Mouse (Mus musculus) kidney, postnatal 25 days (tissue): ENCODE measurements around the gene Arhgap8.
A peak's percentile ranks its signal among the peaks of the same experiment; 100 is the strongest.
"Not testable (repeated sequence)": the region's sequence is repeated elsewhere in the genome, so short reads cannot be mapped to it uniquely, and the experiment has no call there.

Source experiments
- DNase-seq, 2 experiments: peaks; one replicate each; pipeline ENCODE4 v3.0.0; 2021; ENCODE audit warnings: mixed read lengths in 2 of 2

Gene Arhgap8

DNA sequence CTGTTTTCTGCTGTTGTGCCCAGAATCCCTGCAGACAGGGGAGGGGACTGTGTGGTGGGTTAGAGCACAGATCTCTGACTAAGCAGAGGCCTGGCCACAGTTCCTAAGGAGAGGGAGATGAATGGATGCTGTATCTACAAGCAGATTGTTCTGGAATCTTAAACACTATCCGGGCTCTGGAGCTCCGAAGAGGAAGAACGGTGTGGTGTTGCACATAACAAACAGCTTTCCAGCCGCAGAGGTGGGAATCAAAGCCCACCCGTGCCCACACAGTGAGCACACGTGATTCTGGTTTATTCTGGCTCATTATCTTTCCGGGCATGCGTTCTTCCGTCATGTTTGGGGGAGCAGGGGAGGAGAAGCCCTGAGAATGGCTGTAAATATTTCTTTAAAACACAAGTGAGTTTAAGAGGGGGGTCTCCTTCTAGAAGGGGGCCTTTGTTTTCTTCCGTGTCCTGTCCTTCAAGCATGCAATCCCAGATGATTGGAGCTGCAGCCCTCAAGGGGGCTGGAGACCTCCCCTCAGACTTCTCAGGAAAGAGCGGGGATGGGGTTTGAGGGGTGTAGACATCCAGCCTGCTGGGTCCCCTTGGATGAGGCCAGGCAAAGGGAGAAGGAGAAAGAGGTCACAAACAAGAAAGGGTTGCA lies 16.6 kb downstream of the Arhgap8 start:
- DNase-seq, result no peak

DNA sequence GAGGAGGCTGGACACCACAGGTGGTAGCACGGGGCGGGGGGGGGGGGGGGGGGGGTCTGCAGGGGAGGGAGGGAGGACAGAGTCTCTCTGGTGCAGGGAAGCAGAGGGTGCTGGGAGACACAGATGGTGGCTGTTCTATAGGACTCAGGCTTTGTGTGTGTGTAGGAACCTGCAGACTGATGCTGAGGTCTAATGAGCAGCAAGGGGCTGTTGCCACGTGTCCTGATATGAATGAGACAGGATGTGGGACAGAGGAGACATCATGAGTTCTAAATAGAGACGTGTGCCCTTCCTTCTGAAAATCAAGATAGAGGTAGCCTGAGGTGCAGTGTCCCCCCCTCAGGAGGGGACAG lies 17.1 kb downstream of the Arhgap8 start:
- DNase-seq, result no peak

DNA sequence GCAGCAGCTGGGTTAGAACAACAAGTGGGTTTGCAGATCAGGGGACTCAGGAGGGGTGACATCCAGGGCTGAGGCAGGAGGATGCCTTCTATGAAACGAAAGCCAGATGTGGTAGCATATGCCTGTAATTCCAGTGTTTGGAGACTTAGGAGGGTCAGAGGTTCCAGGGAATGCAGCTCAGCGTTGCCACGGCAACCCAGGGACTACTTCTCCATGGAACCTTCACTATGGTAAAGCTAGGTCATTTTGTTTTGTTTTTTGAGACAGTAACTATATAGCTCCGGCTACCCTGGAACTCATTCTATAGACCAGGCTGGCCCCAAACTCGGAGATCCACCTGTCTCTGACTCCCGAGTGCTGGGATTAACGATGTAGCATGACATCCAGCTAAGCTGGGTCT lies 18.4 kb downstream of the Arhgap8 start:
- DNase-seq, result no peak

DNA sequence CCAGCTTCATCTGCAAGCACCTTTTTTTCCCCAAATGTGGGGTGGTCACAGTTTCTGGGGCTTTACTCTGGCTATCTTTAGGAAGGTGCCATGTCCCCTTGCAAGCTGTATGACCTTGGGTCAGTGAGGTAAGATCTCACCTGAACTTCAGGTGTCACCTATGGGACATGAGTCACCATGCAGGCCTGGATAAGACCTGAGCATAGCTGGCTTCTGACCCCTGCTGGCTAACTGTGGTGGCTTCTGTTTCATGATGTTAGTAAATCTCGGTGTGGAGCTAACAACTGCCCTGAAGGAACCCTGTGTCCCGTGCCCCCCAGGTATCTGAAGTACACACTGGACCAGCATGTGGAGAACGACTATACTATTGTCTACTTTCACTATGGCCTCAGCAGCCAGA lies 21.7 kb downstream of the Arhgap8 start:
- no peak for DNase-seq

DNA sequence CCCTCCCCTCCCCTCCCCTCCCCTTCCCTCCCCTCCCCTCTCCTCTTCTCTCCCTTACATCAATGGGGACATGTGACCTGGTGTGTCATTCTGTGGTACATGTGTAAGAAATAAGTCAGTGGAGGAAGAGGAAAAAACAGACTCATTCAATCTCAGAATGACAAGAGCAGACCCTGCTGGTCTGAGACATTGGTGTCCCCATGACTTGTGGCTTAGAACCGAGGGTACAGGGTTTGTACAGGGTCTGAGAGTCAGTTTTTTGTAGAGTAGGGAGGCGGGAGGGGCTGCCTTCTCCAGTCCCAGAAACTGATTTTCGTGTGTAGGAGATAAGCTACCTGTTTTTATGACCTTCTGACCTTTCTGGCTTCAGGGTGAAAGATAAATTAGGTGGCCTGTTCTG lies 23.5 kb downstream of the Arhgap8 start:
- DNase-seq, result no peak

DNA sequence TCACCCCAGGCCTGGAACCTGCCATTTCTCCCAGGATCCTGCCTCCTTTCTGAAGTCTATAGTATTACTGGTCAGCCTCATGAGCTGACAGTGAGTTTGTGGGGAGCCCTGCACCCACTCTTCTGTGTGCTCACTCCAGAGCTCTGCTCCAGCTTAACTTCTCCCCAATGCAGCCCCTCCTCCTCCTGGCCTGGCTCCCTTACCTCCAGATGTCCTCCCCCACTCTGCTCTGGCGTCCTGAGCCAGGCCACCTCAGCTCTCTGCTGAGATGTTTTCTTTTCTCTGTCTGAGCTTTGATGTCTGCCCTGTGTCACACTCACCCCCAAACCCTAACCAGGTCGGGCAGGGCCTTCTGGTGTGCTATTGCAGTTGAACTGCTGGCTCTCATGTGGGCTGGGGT lies 24.5 kb downstream of the Arhgap8 start:
- DNase-seq, result no peak

DNA sequence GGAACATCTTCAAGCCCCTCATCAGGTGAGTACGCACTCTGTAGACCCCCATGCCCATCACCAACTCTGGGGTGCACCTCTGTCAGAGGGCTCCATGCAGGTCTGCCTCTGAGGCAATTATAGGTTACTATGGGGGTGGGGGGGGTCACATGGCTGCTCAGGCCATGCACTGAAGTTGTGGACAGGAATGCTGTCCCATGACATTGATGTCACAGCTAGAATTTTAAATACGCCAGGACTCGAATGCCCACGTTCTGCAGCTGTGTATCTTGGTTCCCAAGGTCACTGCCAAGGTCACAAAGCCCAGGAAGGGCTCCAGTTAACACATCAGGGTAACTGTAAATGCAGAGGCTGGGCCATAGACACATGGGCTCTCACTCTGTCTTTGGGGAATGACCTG lies 26.0 kb downstream of the Arhgap8 start:
- no peak for DNase-seq

DNA sequence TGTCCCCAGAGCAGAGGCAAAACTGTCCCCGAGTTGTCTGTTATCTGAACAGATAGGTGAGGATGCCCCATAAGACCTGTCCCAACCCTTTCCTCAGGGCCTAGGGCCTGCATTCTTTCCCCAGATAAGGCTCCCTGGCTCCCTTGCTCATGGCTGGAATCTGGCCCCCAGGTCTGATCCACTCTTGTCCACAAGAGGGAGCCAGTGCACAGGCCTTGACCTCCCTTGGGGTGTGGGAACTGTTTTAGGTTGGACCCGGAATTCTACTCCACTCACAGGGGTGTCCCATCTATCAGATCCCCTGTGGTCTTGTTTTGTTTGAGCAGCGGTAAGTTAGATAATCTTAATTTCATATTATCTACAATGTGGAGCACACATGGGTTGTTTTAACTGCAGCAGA lies 35.1 kb downstream of the Arhgap8 start:
- DNase-seq, result peak; percentile 66 to 77

DNA sequence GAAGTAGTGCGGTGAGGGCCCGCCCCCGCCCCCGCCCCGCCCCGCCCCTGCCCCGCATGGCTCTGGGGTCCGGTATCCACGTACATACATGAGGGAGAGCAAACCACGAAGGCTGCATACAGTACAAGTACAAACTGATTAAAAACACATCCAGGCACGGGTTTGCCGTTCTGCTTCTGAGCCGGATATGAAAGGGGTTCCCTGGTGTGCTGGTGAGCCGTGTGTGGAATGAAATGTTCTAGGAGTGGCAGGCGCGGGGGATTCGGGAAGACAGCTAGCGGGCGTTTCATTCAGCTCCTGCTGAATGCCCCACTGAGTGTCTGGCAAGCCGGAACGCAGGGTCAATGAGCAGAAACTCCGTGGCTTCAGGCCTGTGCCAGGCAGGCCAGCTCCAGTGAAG lies 36.6 kb downstream of the Arhgap8 start:
- peak in 1 of 2 experiments; percentile 4 for DNase-seq

DNA sequence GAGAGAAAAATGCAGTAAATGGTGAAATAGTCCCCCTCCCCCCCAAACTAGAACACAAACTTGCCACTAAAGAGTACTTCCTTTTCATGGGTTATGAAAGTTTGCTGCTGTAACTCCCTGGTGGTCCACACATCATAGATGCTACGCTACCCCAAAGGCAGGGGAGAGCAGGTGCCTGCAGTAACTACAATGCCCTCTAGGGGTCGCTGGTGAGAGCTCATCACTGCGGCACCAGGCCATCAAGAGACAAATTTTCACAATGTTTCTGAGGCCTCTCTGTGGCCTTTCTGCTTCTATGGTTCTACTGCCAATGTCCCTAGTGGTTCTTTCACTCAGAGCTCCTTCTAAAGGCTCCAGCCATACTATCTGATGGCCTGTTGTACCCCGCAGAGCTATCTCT lies 38.6 kb downstream of the Arhgap8 start:
- DNase-seq, result peak in 1 of 2 experiments; percentile 22

DNA sequence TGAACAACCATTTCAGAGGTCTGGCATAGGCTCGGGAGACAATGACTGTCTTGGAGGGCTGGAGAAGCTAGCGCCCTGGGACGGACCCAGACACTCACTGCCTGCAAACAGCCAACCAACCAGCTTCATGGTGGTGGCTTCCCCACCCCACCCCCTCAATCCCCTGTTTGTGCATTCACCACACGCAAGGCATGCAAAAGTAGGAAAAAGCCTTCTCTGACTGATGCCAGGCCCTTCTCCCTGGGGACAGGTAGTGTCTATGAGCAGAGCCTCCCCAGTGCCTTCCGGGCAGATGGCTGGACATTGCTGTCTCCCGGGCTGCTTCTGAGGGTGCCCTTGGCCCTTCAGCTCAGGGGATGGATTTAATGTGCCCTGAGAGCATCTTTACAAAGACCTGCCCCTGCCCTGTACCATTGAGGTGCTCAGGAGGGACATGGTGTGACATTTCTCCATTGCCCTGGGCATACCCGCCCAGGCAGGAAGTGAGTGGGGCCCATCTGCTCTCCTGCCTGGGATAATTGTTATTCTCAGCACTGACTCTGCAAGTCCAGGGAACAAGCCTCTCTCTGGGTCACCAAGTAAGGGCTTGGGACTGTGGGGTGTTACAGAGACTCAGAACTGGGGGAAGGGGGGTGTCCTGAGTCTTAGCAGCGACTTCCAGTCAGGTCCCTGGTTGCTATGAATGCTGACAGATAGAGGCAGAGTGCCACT lies 43.0 kb downstream of the Arhgap8 start:
- no peak for DNase-seq

DNA sequence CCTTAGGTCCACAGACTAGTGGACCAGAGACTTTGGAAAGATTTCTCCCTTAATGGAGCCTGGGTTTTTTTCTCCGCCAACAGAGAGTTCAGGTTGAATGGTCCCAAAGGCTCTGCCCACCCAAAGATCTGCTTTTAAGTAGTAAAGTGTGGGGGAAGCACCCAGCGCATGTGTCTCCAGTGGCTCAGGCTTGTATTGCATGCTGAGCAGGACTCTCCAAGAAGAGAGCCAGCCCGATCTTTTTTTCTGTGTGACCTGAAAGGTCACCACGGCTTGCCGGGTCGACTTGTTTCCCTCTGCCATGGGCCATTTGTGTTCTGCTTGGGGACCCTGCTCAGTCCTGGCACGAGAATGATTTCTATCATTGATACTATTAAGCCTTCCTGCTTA lies 43.6 kb downstream of the Arhgap8 start:
- no peak for DNase-seq

DNA sequence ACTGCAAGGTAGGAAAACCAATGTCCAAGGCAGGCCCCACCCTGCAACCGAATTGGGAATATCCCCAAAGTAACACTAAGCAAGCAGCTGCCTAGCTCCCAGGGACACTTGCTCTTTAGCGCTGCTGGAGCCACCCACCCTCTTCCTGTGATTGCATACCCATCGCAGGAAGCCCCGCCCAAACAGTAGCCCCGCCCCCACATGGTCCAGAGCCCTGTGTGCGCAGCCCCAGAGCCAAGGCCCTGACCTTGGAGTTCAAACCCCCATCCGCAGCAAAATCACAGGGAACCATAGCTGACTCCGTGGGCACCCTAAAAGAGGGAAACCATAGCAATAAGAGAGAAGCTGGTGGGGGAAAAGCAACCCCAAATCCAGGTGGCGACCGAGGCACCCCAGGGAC lies 46.8 kb downstream of the Arhgap8 start:
- DNase-seq, result no peak

DNA sequence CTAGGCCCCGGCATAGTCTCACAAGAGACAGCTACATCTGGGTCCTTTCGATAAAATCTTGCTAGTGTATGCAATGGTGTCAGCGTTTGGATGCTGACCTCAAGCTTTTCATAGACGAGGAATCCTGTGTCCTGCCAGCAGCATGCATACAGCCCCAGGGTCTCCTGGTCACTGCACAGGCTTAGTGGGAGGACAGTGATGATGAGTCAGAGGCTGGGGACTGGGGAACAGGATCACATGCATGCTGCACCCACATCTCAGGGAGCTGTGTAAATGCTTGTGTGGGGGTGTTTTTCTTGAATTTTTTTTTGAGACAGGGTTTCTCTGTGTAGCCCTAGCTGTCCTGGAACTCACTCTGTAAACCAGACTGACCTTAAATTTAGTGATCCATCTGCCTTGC lies 48.7 kb downstream of the Arhgap8 start:
- not testable (repeated sequence) for DNase-seq

DNA sequence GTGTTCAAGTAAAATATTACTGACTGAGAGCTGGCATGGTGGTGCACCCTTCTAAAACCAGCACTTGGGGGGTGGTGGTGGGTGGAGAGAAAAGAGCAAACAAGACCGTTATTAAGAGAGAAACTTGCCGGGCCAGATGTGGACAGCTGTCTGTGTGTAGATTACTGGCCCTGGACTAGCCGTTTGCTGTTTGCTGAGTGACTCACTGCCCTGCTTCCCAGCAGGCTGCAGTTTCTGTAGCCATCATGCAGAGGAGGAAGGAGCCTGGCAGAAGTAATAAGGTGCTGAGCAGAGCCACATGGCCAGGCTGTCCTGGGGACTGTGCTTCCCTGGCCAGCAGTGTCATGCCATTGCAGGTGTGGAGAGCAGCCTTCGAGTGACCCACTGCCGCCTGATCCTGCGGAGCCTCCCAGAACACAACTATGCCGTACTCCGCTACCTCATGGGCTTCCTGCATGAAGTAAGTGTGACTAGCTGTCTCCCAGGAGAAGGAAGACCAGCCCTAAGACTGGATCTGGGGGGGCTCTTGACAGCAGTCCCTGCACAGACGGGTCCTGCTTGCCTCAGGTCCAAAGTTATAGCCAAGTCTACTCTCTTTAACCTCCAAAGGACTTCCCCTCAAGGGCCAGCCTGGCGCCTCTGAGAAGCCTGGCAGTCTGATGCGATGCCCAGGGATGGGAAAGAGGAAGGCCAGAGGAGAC lies 49.9 kb downstream of the Arhgap8 start:
- no peak for DNase-seq

DNA sequence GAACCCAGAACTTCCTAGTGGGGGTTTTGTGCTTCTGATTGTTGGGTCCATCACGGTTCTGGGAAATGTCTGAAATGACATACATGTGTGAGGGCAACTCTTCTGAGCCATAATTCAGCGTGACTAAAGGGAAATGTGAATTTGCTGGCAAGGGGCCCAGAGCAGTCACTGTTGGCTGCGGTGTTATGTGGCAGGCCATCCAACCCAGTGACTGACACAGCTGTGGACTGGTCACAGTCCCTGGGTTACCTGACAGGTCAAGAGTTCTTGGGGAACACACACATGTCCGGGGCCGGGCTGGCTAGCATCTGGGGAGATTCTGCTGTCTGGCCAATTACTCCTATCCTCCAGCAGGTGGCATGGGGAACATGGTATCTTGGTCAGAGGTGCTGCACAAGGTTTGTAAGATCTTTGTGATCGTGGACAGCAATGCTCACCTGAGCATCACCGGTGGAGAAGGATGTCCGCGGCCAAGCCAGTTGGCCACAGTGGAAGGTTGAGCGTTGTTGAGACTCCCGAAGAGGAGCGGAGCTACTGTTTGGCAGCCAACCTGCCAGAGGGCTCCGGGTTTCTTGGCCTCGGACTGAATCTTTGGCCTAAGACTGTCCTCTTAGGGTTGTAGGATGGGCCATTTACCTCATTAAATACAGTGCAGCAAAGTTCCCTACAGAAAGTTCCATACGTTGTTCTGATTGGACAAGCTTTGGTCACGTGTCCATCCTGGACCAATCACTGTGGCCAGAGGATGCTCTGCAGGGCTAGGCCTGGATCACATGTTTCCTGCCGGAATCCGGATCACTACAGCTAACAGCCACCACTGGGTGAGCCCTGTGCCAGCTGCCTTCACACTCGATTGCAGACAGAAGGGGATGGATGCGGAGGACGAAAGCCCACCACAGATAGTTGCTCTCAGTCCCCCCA lies 52.6 kb downstream of the Arhgap8 start:
- no peak for DNase-seq

DNA sequence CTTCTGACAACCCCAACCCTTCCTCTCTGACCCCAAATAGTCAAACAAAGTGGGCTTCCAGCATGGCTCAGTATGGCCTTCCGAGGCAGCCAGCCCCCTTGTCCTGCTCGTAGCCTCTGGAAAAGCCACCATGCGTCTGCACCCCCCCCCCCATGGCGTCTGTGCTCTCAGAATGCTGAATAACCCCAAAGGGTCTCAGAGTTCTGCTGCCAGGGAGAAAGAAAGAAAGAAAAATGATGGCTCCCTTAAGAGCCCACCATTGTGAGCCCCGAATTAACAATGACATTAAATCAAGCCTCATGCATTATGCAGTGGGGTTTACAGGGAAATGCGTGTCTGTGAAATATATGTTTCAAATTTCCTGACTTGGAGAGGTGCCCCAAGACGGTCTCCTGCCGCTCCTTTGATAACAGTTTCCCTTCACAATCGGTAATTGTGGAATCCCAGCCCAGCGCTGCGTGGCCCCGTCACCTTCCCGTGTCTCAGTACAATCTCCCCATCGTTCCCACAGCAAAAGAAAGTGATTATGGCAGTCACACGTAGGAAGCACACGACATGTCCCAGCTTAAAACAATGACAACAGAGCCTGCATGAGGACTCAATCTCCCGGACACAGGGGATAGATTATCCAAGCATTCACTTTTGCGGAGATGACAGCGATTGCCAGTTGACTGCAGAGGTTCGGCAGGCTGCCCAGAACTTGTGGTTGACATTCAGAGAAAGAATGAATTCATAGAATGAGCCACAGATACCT lies 55.7 kb downstream of the Arhgap8 start:
- no peak for DNase-seq

DNA sequence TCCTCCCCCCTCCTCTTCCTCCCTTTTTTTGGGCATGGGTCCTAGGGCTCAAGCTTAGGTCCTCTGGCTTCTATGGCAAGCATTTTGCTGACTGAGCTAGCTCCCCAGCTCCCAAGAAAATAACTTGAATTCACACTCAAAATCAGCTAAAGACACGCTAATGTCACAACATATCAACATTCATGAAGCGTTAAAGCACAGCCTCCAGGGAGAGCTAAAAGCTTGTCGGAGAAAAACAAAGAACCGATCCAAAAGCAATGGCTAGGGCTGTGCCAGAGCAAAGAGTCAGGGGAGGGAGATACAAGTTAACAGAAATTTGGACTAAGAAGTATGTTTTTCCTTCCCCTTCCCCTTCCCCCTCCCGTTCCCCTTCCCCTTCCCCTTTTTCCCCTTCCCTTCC lies 58.7 kb downstream of the Arhgap8 start:
- DNase-seq, result no peak

DNA sequence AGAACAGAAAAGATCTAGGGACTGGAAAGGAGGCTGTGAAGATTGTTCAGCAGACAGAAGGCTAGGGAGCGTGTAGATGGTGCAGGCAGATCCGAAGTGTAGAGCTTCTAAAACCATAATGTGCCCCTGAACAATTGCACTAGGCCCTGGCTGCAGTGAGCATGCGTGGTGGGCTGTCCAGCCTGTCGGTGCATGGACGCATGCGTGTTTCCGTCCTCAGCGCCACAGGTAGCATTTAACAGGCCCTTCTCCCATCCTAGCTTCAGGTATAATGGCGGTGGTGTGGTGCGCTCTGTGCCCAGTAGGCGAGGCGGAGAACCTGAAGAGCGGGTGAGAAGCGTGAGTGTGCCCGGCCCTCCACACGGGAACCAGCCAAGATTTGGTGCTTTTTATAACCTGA lies 65.0 kb downstream of the Arhgap8 start:
- no peak for DNase-seq

DNA sequence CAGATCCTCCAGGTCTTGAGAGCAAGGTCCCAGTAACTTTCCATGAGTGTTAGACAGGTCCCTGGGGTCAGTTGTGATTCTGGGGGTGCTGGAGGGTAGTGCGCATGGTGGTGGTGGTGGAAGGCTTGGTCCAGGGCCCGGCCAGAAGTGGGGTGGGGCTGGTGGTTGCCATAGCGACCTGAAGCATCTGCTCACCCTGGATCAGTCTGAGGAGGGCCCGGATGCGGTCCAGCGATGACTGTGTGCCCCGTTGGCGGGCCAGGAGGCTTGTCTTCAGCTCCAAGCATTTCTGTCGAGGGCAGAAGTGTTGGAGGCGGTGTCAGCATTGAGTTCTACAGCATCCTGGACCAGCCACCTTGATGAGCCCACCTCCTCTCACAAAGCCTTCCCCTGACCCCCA lies 67.3 kb downstream of the Arhgap8 start:
- no peak for DNase-seq

DNA sequence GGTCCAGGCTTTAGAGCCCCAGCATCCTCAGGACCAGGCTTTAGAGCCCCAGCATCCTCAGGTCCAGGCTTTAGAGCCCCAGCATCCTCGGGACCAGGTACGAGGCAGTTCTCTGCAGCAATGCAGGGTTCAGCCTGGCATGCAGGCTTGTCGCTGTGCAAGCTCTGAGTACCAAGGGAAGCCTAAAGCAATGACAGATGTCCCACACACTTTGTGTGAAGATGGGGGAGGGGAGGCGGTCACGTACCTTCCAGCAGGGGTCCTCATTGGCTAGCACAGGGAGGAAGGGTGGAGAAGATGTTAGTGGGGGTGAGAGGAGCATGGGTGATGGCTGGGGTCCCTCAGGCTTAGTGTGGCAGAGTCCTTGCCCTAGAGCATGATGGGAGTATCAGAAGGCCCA lies 73.8 kb downstream of the Arhgap8 start:
- DNase-seq, result no peak

DNA sequence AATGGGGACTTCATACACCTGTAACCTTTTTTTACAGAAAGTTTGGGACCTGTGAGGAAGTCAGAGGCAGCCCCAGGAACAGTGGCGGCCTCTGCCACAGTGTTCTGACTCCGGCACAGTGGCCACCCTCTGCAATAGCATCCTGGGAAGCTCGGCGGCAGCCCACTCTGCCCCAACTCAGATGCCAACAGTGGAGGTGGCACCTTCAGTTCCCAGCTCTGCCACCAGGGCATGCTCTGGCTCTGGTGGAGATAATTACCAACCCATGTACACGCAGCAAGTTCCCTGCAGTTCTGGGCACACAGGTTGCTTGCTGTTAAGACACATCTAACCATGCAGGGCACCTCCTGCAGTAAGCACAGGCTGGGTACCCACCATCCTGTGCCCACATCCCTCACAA lies 80.3 kb downstream of the Arhgap8 start:
- DNase-seq, result peak in 1 of 2 experiments; percentile 19
